Mouse (Mus musculus): ENCODE results near the gene Gm45062.

- TF ChIP-seq POLR2A (IDR thresholded peaks at IDR 0.05; ENCODE audit: borderline replicate concordance, extremely low read depth, insufficient read depth, insufficient read length, poor library complexity, severe bottlenecking), result no peak
- TF ChIP-seq CTCF (IDR thresholded peaks at IDR 0.05; ENCODE audit: borderline replicate concordance, extremely low read depth, insufficient read depth, insufficient read length), result no peak
Observed at GRCm38 (mm10) chr6:8347154-8347553, 87.9 kb downstream of the Gm45062 start.

All from brain, embryonic 14.5 days (tissue).